Mouse (Mus musculus) midbrain, embryonic 14.5 days (tissue): ENCODE results near the gene Slc9a4. TPM values are rescaled to one million over a fixed set of nuclear protein-coding genes. Genes with fewer than 3 reads are reported as not detected.
"Not testable (repeated sequence)": the region's sequence is repeated elsewhere in the genome, so short reads cannot be mapped to it uniquely, and the experiment has no call there.

Source experiments
- ATAC-seq: fragments of 200-750 bp; cut with Nextera tagmentation; 2 replicates; pipeline ENCODE4 v1.8.0; 2017; ENCODE audit warnings: moderate number of reproducible peaks, moderate library complexity; ENCODE audit not compliant: low FRiP score, low TSS enrichment
- DNase-seq: peaks from one replicate; pipeline ENCODE4 v3.0.0-alpha.2; 2015
- H3K27ac ChIP-seq: fragments of 300-500 bp; sonication (generic); replicated peaks from 2 replicates; pipeline ENCODE4 v1.5.1; 2014; ENCODE audit warnings: mild to moderate bottlenecking, low read depth, low read length, moderate library complexity
- H3K27me3 ChIP-seq: fragments of 300-500 bp; sonication (generic); 2 replicates; pipeline ENCODE4 v1.6.1; 2014; ENCODE audit warnings: low read length, control low read depth, mixed read lengths; ENCODE audit not compliant: control insufficient read depth, insufficient read depth
- H3K36me3 ChIP-seq: fragments of 300-500 bp; sonication (generic); 2 replicates; pipeline ENCODE4 v1.6.1; 2014; ENCODE audit warnings: low read length, control low read depth; ENCODE audit not compliant: control insufficient read depth, insufficient read depth
- H3K4me1 ChIP-seq: fragments of 300-500 bp; sonication (generic); 2 replicates; pipeline ENCODE4 v1.6.1; 2014; ENCODE audit warnings: mild to moderate bottlenecking, antibody characterized with exemption, low read length, control low read depth; ENCODE audit not compliant: control insufficient read depth, insufficient read depth
- H3K4me2 ChIP-seq: fragments of 300-500 bp; sonication (generic); 2 replicates; pipeline ENCODE4 v1.6.1; 2014; ENCODE audit warnings: mild to moderate bottlenecking, low read length, moderate library complexity
- H3K4me3 ChIP-seq: fragments of 300-500 bp; sonication (generic); replicated peaks from 2 replicates; pipeline ENCODE4 v1.5.1; 2014; ENCODE audit warnings: low read depth, low read length
- H3K9ac ChIP-seq: fragments of 300-500 bp; sonication (generic); replicated peaks from 2 replicates; pipeline ENCODE4 v1.6.1; 2014; ENCODE audit warnings: mild to moderate bottlenecking, low read length, moderate library complexity
- H3K9me3 ChIP-seq: fragments of 300-500 bp; sonication (generic); 2 replicates; pipeline ENCODE4 v1.6.1; 2016; ENCODE audit warnings: low read length, control low read depth, mixed read lengths; ENCODE audit not compliant: control insufficient read depth
- WGBS: fragments of 180-500 bp; shearing (Covaris S2); extraction: QIAGEN DNeasy Blood & Tissue Kit; methylation state at CpG from one replicate; pipeline ENCODE4 v1.1.7; 2014; 5-methylcytosine and 5-hydroxymethylcytosine counted together
- polyA plus RNA-seq: library from polyadenylated mRNA; unstranded; fragments of >200 nt; fragmentation: Nextera tagmentation; extraction: Ambion mirVana; gene quantifications from 2 replicates; pipeline ENCODE4 v1.2.1, GENCODE M21; 2014

Gene Slc9a4
- polyA plus RNA-seq, 1 experiment from 2014 or later = not detected

DNA sequence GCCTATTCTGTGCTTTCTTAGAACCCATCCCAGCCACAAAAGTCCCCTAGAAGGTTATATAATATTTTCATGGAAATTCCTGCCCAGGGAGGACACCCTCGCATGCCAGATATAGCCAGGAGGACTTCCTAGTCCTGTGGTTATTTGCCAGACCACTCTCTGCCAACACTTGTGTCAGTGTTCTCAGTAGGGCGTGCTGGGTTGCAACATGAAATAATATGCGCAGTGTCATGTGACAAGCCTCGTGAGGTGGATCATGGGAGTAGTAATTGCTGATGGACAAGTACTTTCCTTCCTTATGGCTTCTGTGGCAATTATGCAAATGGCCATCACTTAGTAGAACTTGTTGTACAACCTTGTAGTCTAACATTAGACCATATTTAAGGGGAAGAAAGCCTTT is 11.1 kb downstream of the Slc9a4 start:
- DNase-seq (no peak), ATAC-seq (no peak)
- Histone ChIP-seq H3K9ac (no peak overlapping the region), H3K4me2 (no peak overlapping the region), H3K36me3 (no peaks in the 10 kb centered on the region), H3K27ac (no peak overlapping the region), H3K4me3 (no peak overlapping the region), H3K4me1 (no peaks in the 10 kb centered on the region), H3K9me3 (no peaks in the 10 kb centered on the region), H3K27me3 (no peaks in the 10 kb centered on the region)
- WGBS = 90% methylated on average over 4 of the region's 4 CpGs

DNA sequence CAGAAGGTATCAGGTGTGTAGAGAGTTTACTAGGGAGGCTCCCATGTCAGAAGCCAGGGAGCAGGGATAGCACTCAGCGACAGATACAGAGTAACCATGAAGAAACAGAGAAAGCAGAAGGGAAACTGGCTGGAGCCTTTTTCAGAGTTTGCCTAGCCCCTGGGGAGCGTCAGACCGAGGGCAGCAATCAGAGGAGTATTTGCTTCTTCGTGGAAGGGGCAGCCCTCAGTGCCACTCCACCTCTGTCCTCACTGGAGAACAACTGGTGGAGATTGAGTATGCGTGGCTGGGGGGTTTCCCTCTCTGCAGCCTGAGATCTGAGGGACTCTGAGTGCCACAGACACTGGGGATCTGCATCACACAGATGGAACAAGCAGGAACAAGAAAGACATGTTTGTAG is 17.9 kb downstream of the Slc9a4 start:
- ATAC-seq = no peak
- WGBS = 68% methylated on average over 5 of the region's 5 CpGs

DNA sequence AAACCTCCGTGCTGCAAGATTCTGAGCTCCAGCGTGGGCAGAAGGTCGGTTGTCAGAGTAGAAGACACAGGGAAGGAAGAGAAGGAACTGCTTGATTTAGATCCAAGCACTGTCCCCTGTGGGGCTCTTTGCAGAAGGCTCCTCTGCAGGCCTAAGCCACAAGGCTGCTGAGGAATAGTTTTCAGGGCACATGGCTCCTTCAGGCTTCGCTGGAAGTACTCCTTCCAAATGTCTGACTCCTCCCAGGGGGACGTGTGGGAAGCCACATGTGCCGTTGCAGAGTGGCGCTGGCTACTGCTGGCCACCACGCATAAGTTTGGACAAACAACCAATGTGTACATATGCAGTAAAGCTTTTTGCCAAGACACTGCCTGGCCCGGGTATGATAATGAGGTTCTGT is 19.8 kb downstream of the Slc9a4 start:
- DNase-seq, H3K36me3 ChIP-seq, ATAC-seq, H3K9me3 ChIP-seq, H3K4me1 ChIP-seq, H3K4me3 ChIP-seq, H3K4me2 ChIP-seq, H3K27ac ChIP-seq, H3K9ac ChIP-seq, H3K27me3 ChIP-seq: not testable (repeated sequence)
- 88% methylated on average over 9 of the region's 9 CpGs for WGBS

More for the DNA sequence above, 17.9 kb downstream of the Slc9a4 start:
- Histone ChIP-seq H3K9me3 (no peaks in the 10 kb centered on the region), H3K4me1 (no peaks in the 10 kb centered on the region), H3K4me2 (no peak overlapping the region), H3K9ac (no peak overlapping the region), H3K27ac (no peak overlapping the region), H3K4me3 (no peak overlapping the region), H3K36me3 (no peaks in the 10 kb centered on the region), H3K27me3 (no peaks in the 10 kb centered on the region)
- no peak for DNase-seq

DNA sequence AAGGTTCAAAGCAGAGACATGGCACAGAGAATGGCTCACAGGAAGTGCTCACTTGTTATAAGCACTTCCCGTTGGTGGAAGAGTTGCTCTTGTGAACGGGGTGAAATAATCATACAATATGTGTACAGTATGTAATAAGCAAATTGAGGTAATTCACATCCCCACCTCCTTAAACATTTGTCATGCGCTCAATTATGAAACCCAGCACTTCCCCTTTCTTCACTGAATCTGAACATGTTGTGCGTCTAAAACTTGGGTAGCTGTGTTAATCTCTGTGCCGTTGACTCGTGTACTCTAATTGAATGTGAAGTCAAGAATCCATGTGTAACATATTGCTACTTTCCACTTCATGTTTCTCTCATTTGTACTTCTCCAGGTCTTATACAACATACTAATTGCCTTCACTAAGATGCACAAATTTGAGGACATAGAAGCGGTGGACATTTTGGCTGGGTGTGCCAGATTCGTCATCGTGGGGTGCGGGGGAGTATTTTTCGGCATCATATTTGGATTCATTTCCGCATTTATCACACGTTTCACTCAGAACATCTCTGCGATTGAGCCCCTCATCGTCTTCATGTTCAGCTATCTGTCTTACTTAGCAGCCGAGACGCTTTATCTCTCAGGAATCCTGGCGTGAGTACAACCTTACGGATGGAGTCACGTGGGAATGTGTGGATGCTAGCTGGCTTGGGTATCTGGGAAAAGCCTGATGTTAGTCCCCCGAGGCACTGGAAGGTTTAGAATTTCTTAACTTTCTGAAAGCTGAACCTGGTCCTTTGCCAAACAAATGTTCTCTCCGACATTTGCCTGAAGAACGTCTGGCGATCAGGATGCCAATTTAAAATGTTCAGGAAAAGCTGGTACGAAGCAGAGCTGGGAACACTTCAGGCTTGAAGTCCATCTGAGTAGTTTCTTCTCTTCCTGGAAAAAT is 20.8 kb downstream of the Slc9a4 start:
- Histone ChIP-seq H3K4me1 (no peaks in the 10 kb centered on the region), H3K36me3 (no peaks in the 10 kb centered on the region), H3K4me3 (no peak overlapping the region), H3K9ac (no peak overlapping the region), H3K9me3 (no peaks in the 10 kb centered on the region), H3K4me2 (no peak overlapping the region), H3K27ac (no peak overlapping the region), H3K27me3 (no peaks in the 10 kb centered on the region)
- ATAC-seq (no peak), DNase-seq (no peak)
- WGBS = 92% methylated on average over 25 of the region's 25 CpGs

DNA sequence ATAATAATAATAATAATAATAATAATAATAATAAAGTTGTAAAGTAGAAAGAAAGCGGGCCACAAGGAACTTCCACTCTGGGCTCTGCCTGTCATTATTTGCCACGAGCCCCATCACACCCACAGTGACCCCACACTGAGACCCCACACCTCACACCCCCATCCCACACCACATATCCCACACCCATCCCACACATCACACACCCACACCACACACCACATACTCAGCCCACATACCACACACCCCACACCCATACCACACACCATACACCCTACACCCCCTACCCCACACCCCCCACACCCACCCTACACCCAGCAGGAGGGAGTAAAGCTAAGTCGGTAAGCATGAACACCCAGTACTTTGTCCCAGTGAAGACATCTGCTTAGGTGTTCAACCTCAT is 21.6 kb downstream of the Slc9a4 start:
- ATAC-seq (no peak), DNase-seq (no peak)
- Histone ChIP-seq H3K4me2 (no peak overlapping the region), H3K9ac (no peak overlapping the region), H3K27me3 (no peaks in the 10 kb centered on the region), H3K9me3 (no peaks in the 10 kb centered on the region), H3K4me1 (no peaks in the 10 kb centered on the region), H3K36me3 (no peaks in the 10 kb centered on the region), H3K4me3 (no peak overlapping the region), H3K27ac (no peak overlapping the region)
- 90% methylated on average over 3 of the region's 3 CpGs for WGBS

DNA sequence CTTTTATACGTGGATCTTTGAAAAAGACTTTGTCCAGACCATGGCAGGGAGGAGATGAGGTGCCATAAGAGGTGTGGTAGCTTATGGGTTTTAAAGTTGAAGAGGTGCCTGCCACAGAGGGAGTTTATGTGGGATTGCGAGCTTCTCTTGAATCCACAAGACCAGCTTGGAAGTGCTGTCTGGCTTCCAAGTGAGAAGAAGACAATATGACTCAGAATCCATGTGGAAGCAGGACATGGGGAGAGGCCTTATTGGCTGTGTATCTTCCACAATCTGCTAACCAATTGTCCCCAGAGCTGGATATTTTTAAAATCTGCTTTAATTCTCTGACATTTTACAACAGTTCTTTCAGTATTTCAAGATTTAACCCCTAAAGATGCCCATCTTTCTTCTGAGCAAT is 33.3 kb downstream of the Slc9a4 start:
- H3K36me3 ChIP-seq = no peaks in the 10 kb centered on the region
- H3K9ac ChIP-seq = no peak overlapping the region
- WGBS = 88% methylated on average over 2 of the region's 2 CpGs
- no peaks in the 10 kb centered on the region for H3K27me3 ChIP-seq
- H3K9me3 ChIP-seq = no peaks in the 10 kb centered on the region
- no peak for ATAC-seq
- no peak for DNase-seq
- no peak overlapping the region for H3K27ac ChIP-seq
- no peak overlapping the region for H3K4me2 ChIP-seq
- no peak overlapping the region for H3K4me3 ChIP-seq
- no peaks in the 10 kb centered on the region for H3K4me1 ChIP-seq

DNA sequence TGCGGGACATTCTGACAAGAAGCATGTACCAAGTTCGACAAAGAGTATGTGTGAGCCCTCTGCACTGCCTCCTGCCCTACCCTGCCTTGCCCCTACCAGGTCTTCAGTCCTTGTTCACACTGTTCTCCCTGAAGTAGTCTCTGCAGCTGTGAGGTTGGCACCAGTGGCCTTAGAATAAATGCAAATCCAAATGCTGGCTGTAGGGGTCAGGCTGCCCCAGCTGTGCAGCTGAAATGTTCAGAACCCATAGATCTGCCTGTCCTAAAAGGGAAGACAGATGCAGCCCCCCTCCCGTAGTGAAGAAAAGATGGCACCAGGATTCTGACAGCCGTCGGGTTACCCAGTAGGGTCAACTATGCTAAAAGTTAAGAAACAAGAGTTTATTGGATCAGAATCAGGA is 39.2 kb downstream of the Slc9a4 start:
- H3K4me3 ChIP-seq = no peak overlapping the region
- ATAC-seq (no peak), DNase-seq (peak; percentile 25)
- H3K4me2 ChIP-seq = no peak overlapping the region
- H3K9ac ChIP-seq = no peak overlapping the region
- no peak overlapping the region for H3K27ac ChIP-seq
- H3K27me3 ChIP-seq = no peaks in the 10 kb centered on the region
- WGBS = 77% methylated on average over 5 of the region's 5 CpGs
- H3K4me1 ChIP-seq = no peaks in the 10 kb centered on the region
- H3K36me3 ChIP-seq = no peaks in the 10 kb centered on the region
- no peaks in the 10 kb centered on the region for H3K9me3 ChIP-seq

DNA sequence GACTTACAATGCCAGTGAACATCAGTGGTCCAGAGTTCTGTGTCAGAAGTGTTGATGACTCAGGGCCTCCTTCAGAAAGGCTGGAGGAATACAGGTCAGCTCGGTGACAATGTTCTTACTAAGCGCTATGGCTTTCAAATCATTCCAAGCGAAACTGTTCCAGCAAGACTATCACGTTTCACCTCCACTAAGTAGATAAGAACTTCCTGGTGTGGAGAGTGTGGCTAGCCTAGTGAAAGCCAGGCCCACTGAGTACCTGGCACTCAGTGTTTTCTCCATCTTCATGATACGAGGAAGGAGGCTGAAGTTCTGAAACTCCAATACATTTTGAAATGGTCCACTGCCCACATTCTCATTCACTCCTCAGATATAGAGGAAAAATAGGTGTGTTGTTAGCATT is 40.0 kb downstream of the Slc9a4 start:
- Histone ChIP-seq H3K9ac (no peak overlapping the region), H3K9me3 (no peaks in the 10 kb centered on the region), H3K27me3 (no peaks in the 10 kb centered on the region), H3K4me2 (no peak overlapping the region), H3K36me3 (no peaks in the 10 kb centered on the region), H3K4me1 (no peaks in the 10 kb centered on the region), H3K27ac (no peak overlapping the region), H3K4me3 (no peak overlapping the region)
- DNase-seq (no peak), ATAC-seq (no peak)
- 77% methylated on average over 5 of the region's 5 CpGs for WGBS

DNA sequence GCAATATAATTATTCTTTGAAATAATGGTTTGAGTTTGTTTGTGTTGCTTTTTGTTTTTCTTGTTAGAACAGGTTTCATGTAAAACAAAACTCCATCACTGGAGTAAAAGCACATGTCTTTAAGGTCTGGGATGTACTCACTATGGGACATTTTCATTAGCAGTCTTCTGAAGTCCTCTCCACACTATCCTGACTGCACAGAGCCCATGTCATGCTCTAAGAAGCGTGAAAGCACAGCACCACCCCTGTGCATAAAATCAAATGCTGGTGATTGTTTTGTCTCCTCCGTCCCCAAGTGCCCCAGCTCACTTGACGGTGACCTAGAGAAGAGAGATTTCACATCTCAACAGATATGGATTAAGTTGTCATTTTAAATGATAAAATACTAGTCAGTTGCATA is 45.1 kb downstream of the Slc9a4 start:
- ATAC-seq = no peak
- Histone ChIP-seq H3K4me1 (no peaks in the 10 kb centered on the region), H3K9ac (no peak overlapping the region), H3K4me3 (no peak overlapping the region), H3K36me3 (no peaks in the 10 kb centered on the region), H3K27ac (no peak overlapping the region), H3K9me3 (no peaks in the 10 kb centered on the region), H3K4me2 (no peak overlapping the region), H3K27me3 (no peaks in the 10 kb centered on the region)
- WGBS = 8% methylated on average over 3 of the region's 3 CpGs
- no peak for DNase-seq
